Mouse (Mus musculus): ENCODE results near the gene Fmo5.

DNA sequence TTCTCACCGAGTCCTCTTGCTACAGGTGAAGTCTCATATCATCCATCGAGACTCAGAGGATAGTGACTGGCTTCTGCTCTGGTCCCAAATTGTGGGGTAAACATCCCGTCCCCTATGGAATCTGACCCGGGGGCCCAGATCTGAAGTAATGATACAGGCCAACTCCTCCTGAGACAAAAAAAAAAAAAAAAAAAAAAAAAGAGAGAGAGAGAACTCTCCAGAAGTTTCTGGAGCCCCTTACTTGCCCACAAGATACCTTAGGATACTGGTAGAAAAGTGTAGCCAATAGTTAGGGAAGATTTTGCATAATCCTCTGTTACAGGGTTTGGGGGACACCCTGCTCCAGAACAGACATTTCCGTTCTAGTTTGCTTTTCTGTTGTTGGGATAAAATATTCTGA, 54.0 kb downstream of the Fmo5 start:
- TF ChIP-seq CTCF (IDR thresholded peaks at IDR 0.05; ENCODE audit: borderline replicate concordance, control insufficient read depth, extremely low read depth, insufficient read depth, low read length, poor library complexity) (no peak), POLR2A (IDR thresholded peaks at IDR 0.05; ENCODE audit: control insufficient read depth, extremely low read depth, insufficient read depth, low read length, poor library complexity) (no peak)

All from thymus, adult 2 months (tissue).